Mouse (Mus musculus): ENCODE measurements at regions not wholly inside any gene's neighbourhood (a gene's known extent, or its start where the extent isn't known, plus 50 kb on each side); places are given as distances from the start of the nearest gene placed in this dataset.

GRCm38 (mm10) chr3:52215083-52215482, 53.1 kb upstream of the Foxo1 start:
- TF ChIP-seq USF1 (IDR thresholded peaks at IDR 0.05; ENCODE audit: low read depth), result no peak
- TF ChIP-seq CTCF (IDR thresholded peaks at IDR 0.05; ENCODE audit: control insufficient read depth, insufficient read depth, insufficient read length), result no peak
- TF ChIP-seq MYOD1 (IDR thresholded peaks at IDR 0.05; ENCODE audit: control insufficient read depth, insufficient read length, low read depth), result no peak
- no peak for TF ChIP-seq MAX (IDR thresholded peaks at IDR 0.05)
- TF ChIP-seq FOSL1 (IDR thresholded peaks at IDR 0.05; ENCODE audit: insufficient read depth, low read length, poor library complexity, severe bottlenecking), result no peak

Data from C2C12 (cell line).